Mouse (Mus musculus) cortical plate, adult 2 months (tissue): ENCODE results near the gene Pdzd8. TPM values are rescaled to one million over a fixed set of nuclear protein-coding genes. Genes with fewer than 3 reads are reported as not detected.

Experiments
- H3K27ac ChIP-seq: fragments of 200-500 bp; 2 replicates; pipeline ENCODE4 v1.5.1; 2012; ENCODE audit warnings: low read length, control low read depth, inconsistent platforms; ENCODE audit not compliant: insufficient read depth
- H3K4me1 ChIP-seq: fragments of 200-500 bp; 2 replicates; pipeline ENCODE4 v1.6.1; 2011; ENCODE audit warnings: low read length; ENCODE audit not compliant: control insufficient read depth, insufficient read depth
- H3K4me3 ChIP-seq: fragments of 200-500 bp; 2 replicates; pipeline ENCODE4 v1.5.1; 2011; ENCODE audit warnings: mild to moderate bottlenecking, low read length, control low read depth; ENCODE audit not compliant: insufficient read depth
- CTCF ChIP-seq: fragments of 200-500 bp; IDR thresholded peaks from 2 replicates; pipeline ENCODE4 v1.5.1; 2011; ENCODE audit warnings: mild to moderate bottlenecking, control low read depth, low read length; ENCODE audit not compliant: insufficient read depth; ENCODE audit errors: extremely low read depth
- POLR2A ChIP-seq: fragments of 200-500 bp; IDR thresholded peaks from 2 replicates; pipeline ENCODE4 v1.6.1; 2011; ENCODE audit warnings: mild to moderate bottlenecking, low read length, control low read depth; ENCODE audit not compliant: insufficient read depth; ENCODE audit errors: extremely low read depth
- polyA plus RNA-seq: library from polyadenylated mRNA; depleted of rRNA; stranded (reverse); fragments of >200 nt; gene quantifications from 2 replicates; pipeline ENCODE4 v1.2.3, GENCODE M21; 2012

The Pdzd8 gene
- polyA plus RNA-seq, 1 experiment, result 20.4 TPM

GRCm38 (mm10) chr19:59376481-59376880, 30.9 kb upstream of the Pdzd8 start:
- Histone ChIP-seq H3K4me3 (no peak overlapping the region), H3K4me1 (no peaks in the 10 kb centered on the region), H3K27ac (no peak overlapping the region)
- TF ChIP-seq CTCF (no peak), POLR2A (no peak)

DNA sequence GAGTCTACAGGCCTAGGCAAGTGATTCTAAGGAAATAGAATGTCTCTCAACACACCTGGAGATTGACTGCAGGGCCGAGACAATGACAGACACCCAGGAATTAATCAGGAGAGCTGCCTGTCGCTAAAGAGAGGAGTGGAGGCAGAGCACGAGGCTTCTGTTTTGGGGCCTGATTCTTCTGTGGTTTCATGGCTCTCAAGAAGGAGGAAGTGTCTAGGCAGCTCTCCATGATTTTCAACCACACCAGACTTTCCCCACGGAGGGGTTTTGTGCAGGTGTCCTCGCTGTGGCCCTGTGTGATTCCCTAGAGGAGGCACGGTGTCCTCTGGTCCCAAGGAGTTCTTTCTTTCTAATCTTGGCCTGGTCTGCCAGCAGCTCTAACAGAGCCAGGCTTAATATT, 29.4 kb upstream of the Pdzd8 start:
- no peak for TF ChIP-seq POLR2A
- no peak for TF ChIP-seq CTCF
- Histone ChIP-seq H3K27ac (no peak overlapping the region), H3K4me1 (no peaks in the 10 kb centered on the region), H3K4me3 (no peak overlapping the region)

- H3K4me1 ChIP-seq, result no peaks in the 10 kb centered on the region
- H3K27ac ChIP-seq, result no peak overlapping the region
- no peak for TF ChIP-seq CTCF
- no peak for TF ChIP-seq POLR2A
- H3K4me3 ChIP-seq, result no peak overlapping the region
These were observed 27.3 kb upstream of the Pdzd8 start for GRCm38 (mm10) chr19:59372928-59373327.

GRCm38 (mm10) chr19:59371016-59371415, 25.4 kb upstream of the Pdzd8 start:
- TF ChIP-seq POLR2A, result no peak
- TF ChIP-seq CTCF, result no peak
- H3K4me1 ChIP-seq, result no peaks in the 10 kb centered on the region
- H3K4me3 ChIP-seq, result no peak overlapping the region
- H3K27ac ChIP-seq, result no peak overlapping the region

GRCm38 (mm10) chr19:59367892-59368291, 22.3 kb upstream of the Pdzd8 start:
- H3K4me3 ChIP-seq, result no peak overlapping the region
- H3K4me1 ChIP-seq, result no peaks in the 10 kb centered on the region
- H3K27ac ChIP-seq, result no peak overlapping the region
- TF ChIP-seq POLR2A (no peak), CTCF (no peak)

GRCm38 (mm10) chr19:59366724-59367123, 21.1 kb upstream of the Pdzd8 start:
- Histone ChIP-seq H3K27ac (no peak overlapping the region), H3K4me3 (no peak overlapping the region), H3K4me1 (no peaks in the 10 kb centered on the region)
- TF ChIP-seq POLR2A, result no peak
- no peak for TF ChIP-seq CTCF

GRCm38 (mm10) chr19:59363666-59364065, 18.1 kb upstream of the Pdzd8 start:
- Histone ChIP-seq H3K4me1 (no peaks in the 10 kb centered on the region), H3K4me3 (no peak overlapping the region), H3K27ac (no peak overlapping the region)
- TF ChIP-seq CTCF (no peak), POLR2A (no peak)

DNA sequence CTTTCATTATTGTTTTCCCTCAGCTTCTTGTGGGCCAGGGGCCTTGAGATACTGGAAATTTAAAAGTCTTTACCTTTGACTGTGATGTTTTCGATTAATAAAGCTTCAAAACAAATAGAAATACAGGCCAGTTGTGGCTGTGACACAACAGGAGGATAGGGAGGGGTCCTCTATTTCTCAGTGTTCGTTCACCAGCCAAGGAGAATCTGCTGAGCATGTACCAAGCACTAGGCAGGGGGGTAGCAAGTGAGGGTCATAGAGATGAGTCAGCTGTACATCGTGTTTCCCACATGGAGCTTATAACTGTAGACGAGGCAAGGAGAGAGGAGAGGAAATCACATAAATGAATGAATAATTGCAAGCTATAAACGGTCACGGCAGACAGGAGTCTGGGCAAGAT, 17.1 kb upstream of the Pdzd8 start:
- no peak for TF ChIP-seq CTCF
- no peak for TF ChIP-seq POLR2A

GRCm38 (mm10) chr19:59360486-59360896, 14.9 kb upstream of the Pdzd8 start:
- Histone ChIP-seq H3K4me1 (no peaks in the 10 kb centered on the region), H3K27ac (no peak overlapping the region), H3K4me3 (no peak overlapping the region)
- TF ChIP-seq POLR2A, result no peak
- TF ChIP-seq CTCF, result no peak

More for the DNA sequence above, 17.1 kb upstream of the Pdzd8 start:
- no peak overlapping the region for H3K27ac ChIP-seq
- no peak overlapping the region for H3K4me3 ChIP-seq
- H3K4me1 ChIP-seq, result no peaks in the 10 kb centered on the region

- H3K4me1 ChIP-seq, result no peaks in the 10 kb centered on the region
- H3K27ac ChIP-seq, result no peak overlapping the region
- H3K4me3 ChIP-seq, result no peak overlapping the region
- TF ChIP-seq CTCF, result no peak
- no peak for TF ChIP-seq POLR2A
These were observed 13.6 kb upstream of the Pdzd8 start for GRCm38 (mm10) chr19:59359202-59359601.

DNA sequence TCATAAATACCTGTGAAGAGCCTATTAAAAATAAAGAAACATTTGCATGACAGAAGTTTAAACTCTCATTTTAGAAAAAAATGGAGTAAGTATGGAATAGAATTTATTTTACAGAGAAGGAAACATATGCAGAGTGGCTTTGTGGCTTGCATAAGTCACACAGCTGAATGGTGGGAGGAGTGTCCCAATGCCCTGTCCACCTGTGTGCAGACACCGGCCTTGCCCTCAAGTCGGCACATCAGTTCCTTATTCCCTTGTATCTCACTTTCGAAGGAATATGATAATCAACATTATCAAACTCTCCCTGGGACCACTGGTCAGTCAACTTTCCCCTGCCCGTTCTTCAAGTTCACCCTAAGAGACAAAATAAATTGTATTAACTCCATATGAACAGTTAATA, 12.3 kb upstream of the Pdzd8 start:
- no peak overlapping the region for H3K27ac ChIP-seq
- no peaks in the 10 kb centered on the region for H3K4me1 ChIP-seq
- TF ChIP-seq CTCF (no peak), POLR2A (no peak)

More for the DNA sequence above, 12.3 kb upstream of the Pdzd8 start:
- no peak overlapping the region for H3K4me3 ChIP-seq
